Mouse (Mus musculus) T-helper 2 cell (primary cell): ENCODE data around the gene Tmtc1.

Experiments
- in situ Hi-C: fragments of 300-600 bp; cut with MboI, MseI; formaldehyde crosslinking; loops from one replicate; pipeline ENCODE4 v1.15.1; 2025; ENCODE audit warnings: high pct_unique_total_duplicates

The Tmtc1 gene

DNA sequence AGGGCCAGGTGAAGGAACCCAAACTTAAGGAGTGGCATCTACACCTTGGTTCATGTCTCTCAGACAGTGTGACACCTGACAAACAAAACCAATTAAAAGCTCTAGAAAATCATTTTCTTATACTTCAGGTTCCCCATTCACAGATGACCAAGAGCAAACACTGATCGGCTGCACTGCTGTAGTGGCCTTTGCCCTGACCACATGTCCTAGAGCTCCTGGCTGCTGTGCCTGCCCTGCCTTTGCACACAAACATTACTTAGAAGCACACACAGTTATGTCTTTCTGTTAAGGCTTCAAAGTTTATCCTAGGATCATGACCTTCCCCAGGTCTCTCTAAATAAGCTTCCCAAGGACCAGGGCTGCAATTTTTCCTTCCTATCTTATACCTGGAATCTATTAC is 199.4 kb downstream of the Tmtc1 start:
- in situ Hi-C loops, result no loop called here

DNA sequence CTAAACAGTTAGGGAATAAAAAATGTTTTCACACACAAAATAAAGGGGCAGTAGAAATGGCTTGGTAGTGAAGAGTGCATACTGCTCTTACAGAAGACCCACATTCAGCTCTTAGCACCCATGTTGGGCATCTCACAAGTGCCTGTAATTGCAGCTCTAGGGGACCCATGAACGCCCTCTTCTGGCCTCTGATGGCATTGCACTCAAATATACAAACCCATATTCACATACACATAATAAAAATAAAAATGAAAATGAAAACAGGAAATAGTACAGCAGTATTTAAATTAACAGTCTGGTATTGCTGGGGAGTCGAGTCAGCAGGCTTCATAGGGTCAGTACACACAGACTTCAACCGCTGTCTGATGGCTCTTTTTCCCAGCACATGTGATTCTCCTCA is 201.9 kb downstream of the Tmtc1 start:
- in situ Hi-C loops, result no loop called here

DNA sequence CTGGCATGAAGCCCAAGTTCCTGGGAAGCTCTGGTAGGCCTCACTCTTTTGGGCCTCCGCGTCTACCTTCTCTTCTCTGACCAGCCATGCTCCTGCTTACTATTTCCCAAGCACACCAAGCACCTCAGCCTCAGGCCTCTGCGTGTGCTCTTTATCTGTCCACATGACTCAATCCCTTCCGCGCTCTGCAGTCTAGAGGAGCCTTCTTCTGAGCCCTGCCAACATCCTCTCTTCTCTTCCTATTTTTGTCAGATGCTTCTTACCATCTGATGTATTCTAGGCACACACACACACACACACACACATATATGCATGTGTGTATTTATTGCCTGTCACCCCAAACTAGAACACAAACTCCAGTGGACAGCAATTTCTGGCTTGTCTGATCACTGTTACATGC is 202.5 kb downstream of the Tmtc1 start:
- in situ Hi-C loops, result no loop called here

DNA sequence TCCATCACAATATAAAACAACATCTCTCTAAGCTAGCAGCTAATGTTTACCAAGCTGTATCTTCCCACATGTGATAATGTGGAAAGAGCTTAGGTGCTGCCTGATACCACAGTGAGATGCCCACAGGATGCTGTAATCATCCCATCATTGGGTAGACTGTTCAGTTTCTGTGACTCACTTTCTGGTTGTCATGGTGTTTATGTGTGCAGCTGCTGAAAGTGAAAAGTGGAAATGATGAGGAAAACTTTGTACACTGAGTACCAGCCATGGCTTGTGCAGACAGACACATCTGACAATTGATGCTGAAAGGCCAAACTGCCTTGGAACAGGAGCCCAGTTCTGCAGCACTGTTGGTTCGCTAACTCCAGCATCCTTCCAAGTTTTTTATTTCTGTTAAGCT is 204.9 kb downstream of the Tmtc1 start:
- in situ Hi-C loops, result no loop called here

- in situ Hi-C loops, result no loop called here
Measured at GRCm38 (mm10) chr6:148237453-148237852, 206.7 kb downstream of the Tmtc1 start.

DNA sequence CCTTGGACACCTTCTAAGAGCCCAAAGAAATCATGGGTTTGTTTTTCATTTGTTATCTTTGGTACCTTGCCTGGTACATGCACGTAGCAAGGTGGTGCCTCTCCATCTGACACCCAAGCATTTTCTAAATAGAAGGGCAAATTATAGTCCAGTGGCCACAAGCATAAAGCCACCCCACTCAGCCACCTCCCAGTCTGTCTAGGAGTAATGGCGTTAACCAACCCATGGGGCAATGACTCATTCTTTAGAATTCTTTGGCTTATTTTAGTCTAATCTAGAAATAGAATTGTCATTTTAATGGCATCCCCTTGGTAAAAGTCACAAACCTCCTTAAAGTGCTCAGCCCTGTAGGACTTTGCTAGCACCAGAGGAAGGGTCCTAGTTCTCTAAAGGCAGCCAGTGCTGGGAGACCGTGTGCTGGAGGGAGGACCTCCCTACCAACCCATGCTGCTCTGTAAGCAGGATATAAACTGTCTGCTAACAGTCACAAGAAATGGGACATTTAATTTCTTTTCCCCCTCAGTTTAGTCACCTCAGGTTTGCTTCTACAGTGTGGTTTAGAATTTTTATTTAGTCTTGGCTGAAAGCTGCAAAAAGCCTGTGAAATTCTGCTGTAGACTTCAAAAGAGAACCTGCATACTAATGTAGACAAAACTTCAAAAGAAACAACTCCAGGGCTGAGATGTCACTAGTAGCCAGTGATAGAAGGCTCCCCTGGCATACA is 209.9 kb downstream of the Tmtc1 start:
- in situ Hi-C loops, result no loop called here

DNA sequence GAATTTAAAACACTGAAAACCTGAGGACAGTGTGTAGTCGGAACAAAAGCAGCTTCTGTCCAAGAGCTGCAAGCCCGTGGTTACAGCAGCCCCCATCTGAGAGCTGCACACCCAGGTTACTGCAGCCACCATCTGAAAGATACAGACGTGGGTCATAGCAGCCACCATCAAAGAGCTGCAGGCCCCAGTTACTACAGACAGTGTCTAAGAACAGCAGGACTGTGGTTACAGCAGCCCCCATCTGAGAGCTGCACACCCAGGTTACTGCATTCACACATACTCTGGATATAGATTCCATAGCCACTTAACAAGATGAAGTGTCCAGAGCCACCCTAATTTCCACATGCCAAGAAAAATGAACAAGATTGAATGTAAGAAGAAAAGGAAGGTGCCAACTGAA is 216.6 kb downstream of the Tmtc1 start:
- in situ Hi-C loops, result no loop called here

DNA sequence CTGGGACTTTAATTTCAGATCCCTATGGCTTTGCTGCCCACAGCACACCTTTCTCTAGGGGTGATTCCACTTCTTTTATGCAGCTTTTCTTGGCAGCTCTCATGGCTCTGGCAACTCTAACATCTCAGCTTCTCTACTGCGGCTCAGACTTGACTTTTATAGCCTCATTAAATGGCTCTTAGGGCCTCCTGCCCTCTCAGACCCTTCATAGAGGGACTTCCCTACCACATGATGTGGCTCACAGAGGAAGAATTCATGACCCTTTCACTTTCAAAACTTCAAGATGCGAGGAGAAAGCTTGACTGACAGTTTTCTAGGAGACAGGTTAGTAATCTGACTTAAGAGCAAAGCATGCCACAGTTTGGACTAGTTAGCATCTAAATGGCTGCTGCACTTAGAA is 221.5 kb downstream of the Tmtc1 start:
- in situ Hi-C loops, result loop anchor here (25.0 kb wide), 2 partner anchors 690 to 965 kb away; partner anchors contain the start of gene Amn1

DNA sequence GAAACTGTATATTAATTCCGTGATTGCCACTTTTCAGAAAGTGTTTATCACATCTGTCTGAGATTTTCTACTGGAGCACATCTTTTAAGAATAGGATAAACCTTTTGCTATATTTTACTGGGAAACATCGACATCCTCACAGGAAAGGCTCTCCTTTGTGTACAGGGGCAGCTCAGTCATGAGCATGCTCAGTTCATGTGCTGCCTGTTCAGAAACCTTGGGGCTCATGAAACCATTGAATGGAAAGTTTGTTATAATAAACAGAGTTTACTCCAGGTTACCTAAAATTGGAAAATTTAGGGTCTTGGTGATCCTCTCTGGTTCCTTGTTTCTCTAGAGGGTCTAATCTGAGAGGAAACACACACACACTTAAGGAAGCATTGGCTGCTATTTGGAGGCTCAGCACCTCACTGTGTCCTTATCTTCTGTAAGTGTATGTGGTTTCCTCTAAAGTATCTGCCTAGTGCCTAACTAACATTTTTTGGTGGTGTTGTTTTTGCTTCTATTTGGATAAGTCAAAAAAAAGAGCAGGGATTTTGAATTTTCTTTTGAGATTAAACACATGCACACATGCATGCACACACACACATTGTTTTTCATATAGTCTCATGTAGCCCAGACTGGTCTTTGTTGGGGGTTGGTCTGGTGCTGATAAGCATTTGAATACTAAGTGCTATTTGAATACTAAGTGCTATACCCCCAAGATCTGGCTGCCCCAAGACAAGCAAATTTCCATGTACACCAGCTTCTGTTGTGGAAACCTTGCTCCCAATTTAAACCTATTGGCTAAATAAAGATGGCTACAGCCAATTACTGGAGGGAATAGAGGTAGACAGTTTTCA is 225.7 kb downstream of the Tmtc1 start:
- in situ Hi-C loops, result loop anchor here (25.0 kb wide), 2 partner anchors 694 to 969 kb away; partner anchors contain the start of gene Amn1

DNA sequence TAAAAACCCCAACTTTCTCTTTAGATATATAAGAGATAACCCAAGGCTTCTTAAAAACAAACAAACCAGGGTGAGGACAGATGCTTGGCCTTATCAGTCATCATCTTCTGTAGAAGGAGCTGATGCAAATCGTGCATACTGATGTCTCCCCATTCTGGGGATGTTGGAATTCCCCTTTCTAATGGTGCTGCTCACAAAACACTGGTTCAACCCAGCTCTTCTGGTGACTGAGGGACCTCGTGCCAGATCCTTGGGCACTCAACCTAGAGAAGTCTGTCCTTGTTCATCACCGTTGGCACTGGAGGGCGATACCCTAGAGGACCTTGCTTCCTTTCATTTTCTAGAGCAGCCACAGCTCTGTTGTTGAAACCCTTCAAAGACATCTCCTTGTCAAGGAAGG is 227.4 kb downstream of the Tmtc1 start:
- in situ Hi-C loops, result loop anchor here (25.0 kb wide), 2 partner anchors 696 to 971 kb away; partner anchors contain the start of gene Amn1

- in situ Hi-C loops, result loop anchor here (5.0 to 25.0 kb wide), 3 partner anchors 618 to 973 kb away; partner anchors contain the start of genes Amn1 and Ipo8
Measured at GRCm38 (mm10) chr6:148214765-148215164, 229.4 kb downstream of the Tmtc1 start.

GRCm38 (mm10) chr6:148211897-148212680 is 232.1 kb downstream of the Tmtc1 start, which contains the start of gene Ergic2:
TSS of gene Ergic2 (minus strand) at chr6:148212374.
- in situ Hi-C loops, result loop anchor here (5.0 to 25.0 kb wide), 3 partner anchors 620 to 975 kb away; partner anchors contain the start of genes Amn1 and Ipo8

GRCm38 (mm10) chr6:148211391-148211876 is 232.8 kb downstream of the Tmtc1 start:
- in situ Hi-C loops, result loop anchor here (5.0 to 25.0 kb wide), 3 partner anchors 621 to 976 kb away; partner anchors contain the start of genes Amn1 and Ipo8

DNA sequence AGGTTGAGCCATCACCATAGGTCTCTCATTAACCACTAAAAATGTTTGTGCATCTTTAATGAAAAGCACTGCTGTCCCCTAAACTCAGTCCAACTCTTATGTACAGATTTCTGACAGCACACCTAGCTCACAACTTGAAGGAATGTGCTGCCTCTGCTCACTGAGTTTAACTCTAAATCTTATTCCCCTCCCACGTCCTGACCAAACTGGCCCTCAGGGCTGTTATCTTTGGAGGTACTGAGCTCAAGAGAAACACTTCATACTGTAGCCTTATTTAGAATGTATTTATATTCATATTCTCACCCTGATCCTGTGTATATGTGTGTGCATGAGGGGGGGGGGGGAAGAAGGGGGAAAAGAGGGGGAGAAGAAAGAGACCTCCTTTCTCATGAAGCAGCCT is 236.7 kb downstream of the Tmtc1 start:
- in situ Hi-C loops, result loop anchor here (25.0 kb wide), 2 partner anchors 705 to 980 kb away; partner anchors contain the start of gene Amn1

GRCm38 (mm10) chr6:148205134-148205533 is 239.1 kb downstream of the Tmtc1 start:
- in situ Hi-C loops, result loop anchor here (25.0 kb wide), 2 partner anchors 707 to 982 kb away; partner anchors contain the start of gene Amn1

DNA sequence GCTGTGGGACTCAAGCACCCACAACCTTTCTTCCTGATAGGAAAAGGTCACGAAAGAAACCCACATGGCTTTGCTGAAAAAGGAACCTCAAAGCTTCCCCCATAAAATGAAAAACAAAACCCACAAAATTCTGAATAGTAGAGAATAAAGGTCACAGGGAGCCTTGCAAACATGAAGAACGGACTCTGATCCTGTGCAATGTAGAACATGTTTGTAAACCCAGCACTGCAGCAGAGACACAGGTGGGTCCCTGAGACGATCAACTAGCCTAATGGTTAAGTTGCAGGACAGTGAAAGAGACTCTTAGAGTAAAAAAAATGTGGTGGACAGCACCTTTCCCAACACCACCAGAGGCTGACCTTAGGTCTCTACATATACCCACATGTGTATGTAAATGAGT is 244.5 kb downstream of the Tmtc1 start:
- in situ Hi-C loops, result loop anchor here (25.0 kb wide), 2 partner anchors 713 to 988 kb away; partner anchors contain the start of gene Amn1

DNA sequence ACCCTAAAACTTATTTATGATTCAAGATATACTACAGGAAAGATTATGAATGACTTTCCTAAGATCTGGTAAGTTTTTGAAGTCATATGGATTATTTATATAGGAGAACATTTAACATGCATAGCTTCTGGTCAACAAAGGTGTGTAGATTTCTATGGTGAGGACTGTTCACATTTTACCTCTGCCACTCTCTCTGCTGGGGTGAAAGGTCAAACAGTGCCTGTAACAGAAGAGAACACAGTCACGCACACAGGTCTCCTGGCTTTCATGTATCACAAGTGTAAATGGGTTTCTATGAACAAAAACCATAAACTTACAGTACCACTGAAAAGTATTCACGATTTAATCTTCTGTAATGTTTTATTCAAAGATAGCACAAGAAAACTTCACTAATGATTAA is 245.0 kb downstream of the Tmtc1 start:
- in situ Hi-C loops, result no loop called here

DNA sequence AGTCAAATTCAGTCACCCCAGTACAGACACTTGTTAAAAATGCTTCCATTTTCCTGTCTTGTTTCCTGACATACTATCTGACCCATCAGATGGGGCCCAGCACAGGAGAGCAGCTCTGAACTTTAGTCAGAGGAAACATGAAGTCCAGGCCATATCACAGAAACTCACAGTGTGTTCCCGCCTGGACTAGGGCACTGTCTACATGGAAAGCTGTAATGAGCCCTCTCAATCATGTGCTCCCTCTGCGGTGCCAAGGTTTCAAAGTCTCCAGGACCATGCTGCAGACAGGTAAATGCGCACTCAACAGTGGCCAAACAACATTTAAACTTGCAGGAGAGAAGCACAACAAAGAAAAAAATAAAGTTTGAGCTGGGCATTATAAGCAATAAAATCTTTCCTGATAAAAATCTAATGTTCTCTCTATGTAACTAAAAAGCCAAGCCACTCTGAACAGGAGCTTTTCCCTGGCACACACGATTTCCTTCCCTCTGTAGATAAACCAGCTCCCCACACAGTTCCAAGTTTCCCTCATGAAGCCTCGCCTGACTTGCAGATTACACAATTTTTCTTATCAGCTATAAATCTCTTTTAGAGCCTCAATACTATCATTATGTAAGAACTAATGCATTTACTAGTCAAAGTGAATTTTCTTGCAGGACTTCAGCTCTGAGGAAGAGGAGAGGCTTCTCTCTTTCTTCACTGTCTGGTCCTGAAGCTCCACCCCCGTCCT is 250.1 kb downstream of the Tmtc1 start:
- in situ Hi-C loops, result no loop called here

DNA sequence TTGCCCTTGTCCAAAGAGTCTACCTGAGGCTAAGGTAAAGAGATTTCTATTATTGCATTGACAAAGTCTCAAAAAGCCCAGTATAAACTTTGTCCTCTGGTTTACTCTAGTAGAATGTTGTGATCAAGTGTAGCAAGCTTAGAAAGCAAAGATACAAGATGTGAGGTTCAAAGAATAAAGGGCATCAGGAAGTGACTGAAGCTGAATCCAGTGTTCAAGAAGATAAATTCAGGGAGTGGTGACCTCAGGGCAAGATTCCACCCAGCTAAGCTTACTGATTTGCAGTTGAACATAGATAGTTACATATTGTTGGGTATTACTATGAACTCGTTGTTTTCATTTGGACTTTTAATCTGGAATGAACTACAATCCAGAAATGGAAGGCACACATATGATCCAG is 258.5 kb downstream of the Tmtc1 start:
- in situ Hi-C loops, result loop anchor here (10.0 kb wide), 1 partner anchor 589 kb away; no protein-coding TSS in a partner anchor
